Mouse (Mus musculus) heart, postnatal 0 days (tissue): ENCODE measurements around the gene Trim67. TPM values are rescaled to one million over a fixed set of nuclear protein-coding genes. Genes with fewer than 3 reads are reported as not detected.
A peak's percentile ranks its signal among the peaks of the same experiment; 100 is the strongest.

Source experiments
- ATAC-seq: fragments of 200-750 bp; cut with Nextera tagmentation; 2 replicates; pipeline ENCODE4 v1.8.0; 2017; ENCODE audit warnings: low read depth, moderate number of reproducible peaks, moderate library complexity; ENCODE audit not compliant: insufficient read depth
- DNase-seq: peaks from one replicate; pipeline ENCODE4 v3.0.0-alpha.2; 2016; ENCODE audit warnings: low spot score
- H3K27ac ChIP-seq: fragments of 300-500 bp; sonication (generic); 2 replicates; pipeline ENCODE4 v1.5.1; 2014; ENCODE audit warnings: low read depth, mild to moderate bottlenecking
- H3K27me3 ChIP-seq: fragments of 300-500 bp; sonication (generic); 2 replicates; pipeline ENCODE4 v1.6.1; 2014; ENCODE audit warnings: low read length, mixed read lengths; ENCODE audit not compliant: control insufficient read depth, insufficient read depth
- H3K36me3 ChIP-seq: fragments of 300-500 bp; sonication (generic); replicated peaks from 2 replicates; pipeline ENCODE4 v1.6.1; 2014; ENCODE audit warnings: low read length, mixed read lengths; ENCODE audit not compliant: control insufficient read depth, insufficient read depth
- H3K4me1 ChIP-seq: fragments of 300-500 bp; sonication (generic); 2 replicates; pipeline ENCODE4 v1.6.1; 2014; ENCODE audit warnings: antibody characterized with exemption; ENCODE audit not compliant: control insufficient read depth, insufficient read depth
- H3K4me2 ChIP-seq: fragments of 300-500 bp; sonication (generic); 2 replicates; pipeline ENCODE4 v1.6.1; 2014; ENCODE audit warnings: low read depth, mild to moderate bottlenecking, low read length, moderate library complexity
- H3K4me3 ChIP-seq: fragments of 300-500 bp; sonication (generic); 2 replicates; pipeline ENCODE4 v1.5.1; 2014; ENCODE audit warnings: low read depth, low read length
- H3K9ac ChIP-seq: fragments of 300-500 bp; sonication (generic); replicated peaks from 2 replicates; pipeline ENCODE4 v1.6.1; 2014; ENCODE audit warnings: low read depth, low read length, mixed read lengths
- H3K9me3 ChIP-seq: fragments of 300-500 bp; sonication (generic); replicated peaks from 2 replicates; pipeline ENCODE4 v1.6.1; 2016; ENCODE audit warnings: low read length; ENCODE audit not compliant: control insufficient read depth
- CTCF ChIP-seq: IDR thresholded peaks from 2 replicates; pipeline ENCODE4 v1.5.1; 2016; ENCODE audit warnings: antibody characterized with exemption, control low read depth, low read depth
- EP300 ChIP-seq: IDR thresholded peaks from 2 replicates; pipeline ENCODE4 v1.6.1; 2016; ENCODE audit warnings: antibody characterized with exemption, low read depth
- WGBS: fragments of 180-500 bp; shearing (Covaris S2); extraction: QIAGEN DNeasy Blood & Tissue Kit; methylation state at CpG from one replicate; pipeline ENCODE4 v1.1.7; 2014; 5-methylcytosine and 5-hydroxymethylcytosine counted together
- polyA plus RNA-seq: library from polyadenylated mRNA; unstranded; fragments of >200 nt; fragmentation: Nextera tagmentation; extraction: Ambion mirVana; gene quantifications from 2 replicates; pipeline ENCODE4 v1.2.1, GENCODE M21; 2015
- total RNA-seq: library from RNA; depleted of rRNA; stranded (reverse); fragments of >200 nt; gene quantifications from 2 replicates; pipeline ENCODE4 v1.2.3, GENCODE M21; 2014; ENCODE audit warnings: low replicate concordance

Trim67 gene
- total and polyA plus RNA-seq, 2 experiments from 2014 or later, result 0.07 to 0.08 TPM

DNA sequence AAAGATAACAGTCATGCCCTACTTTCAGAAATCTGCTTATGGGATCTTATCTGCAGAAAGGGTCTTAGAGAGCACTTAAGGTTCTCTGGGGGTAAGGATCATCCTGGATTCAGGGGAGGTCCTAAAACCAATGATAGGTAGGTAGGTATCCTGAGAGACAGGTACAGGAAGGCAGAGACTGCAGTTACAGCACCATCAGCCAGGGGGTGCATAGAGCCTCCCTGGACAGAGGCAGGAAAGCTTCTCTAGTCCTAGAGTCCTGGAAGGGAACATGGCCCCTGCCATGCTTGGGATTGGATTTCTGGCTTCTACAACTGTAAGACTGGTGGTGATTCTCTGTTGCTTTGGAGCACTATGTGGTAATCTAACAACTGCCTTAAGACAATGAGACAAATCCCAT, 66.6 kb downstream of the Trim67 start:
- TF ChIP-seq CTCF, result peak; percentile 51
- TF ChIP-seq EP300, result no peak
- Histone ChIP-seq H3K4me2 (no peak overlapping the region), H3K4me1 (peaks cover 24% of the 10 kb centered on the region), H3K4me3 (no peak overlapping the region), H3K9me3 (peaks cover 12% of the 10 kb centered on the region), H3K9ac (no peak overlapping the region), H3K36me3 (peaks cover 54% of the 10 kb centered on the region), H3K27ac (peak overlapping the region; percentile 91), H3K27me3 (no peaks in the 10 kb centered on the region)
- ATAC-seq, result no peak
- DNase-seq, result peak; percentile 20

DNA sequence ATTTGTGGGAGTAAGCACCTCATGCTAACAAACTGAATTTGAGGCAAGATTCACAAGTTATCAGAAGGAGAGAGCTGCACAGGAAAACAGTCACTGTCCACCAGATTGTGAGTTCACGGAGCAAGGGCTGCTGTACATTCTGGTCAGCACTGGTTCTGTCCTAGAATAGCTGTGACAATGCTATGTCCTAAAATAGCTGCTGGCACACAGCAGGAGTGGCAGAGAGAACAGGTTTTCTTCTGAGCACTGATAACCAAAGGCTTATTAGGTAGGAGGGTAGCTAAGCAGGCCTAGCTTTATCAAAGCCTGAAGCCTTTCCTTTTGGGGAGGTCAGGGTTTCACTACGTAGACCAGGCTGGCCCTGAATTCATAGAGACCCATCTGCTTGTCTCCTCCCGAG, 67.3 kb downstream of the Trim67 start:
- TF ChIP-seq CTCF (no peak), EP300 (0 out of 2 replicates have a peak, but pooled peaks have one; percentile 69)
- H3K4me1 ChIP-seq, result peaks cover 24% of the 10 kb centered on the region
- peaks cover 6% of the 10 kb centered on the region for H3K9me3 ChIP-seq
- peak; percentile 91 for DNase-seq
- H3K4me3 ChIP-seq, result no peak overlapping the region
- H3K27me3 ChIP-seq, result no peaks in the 10 kb centered on the region
- H3K27ac ChIP-seq, result peak overlapping the region; percentile 91
- peaks cover 47% of the 10 kb centered on the region for H3K36me3 ChIP-seq
- no peak overlapping the region for H3K9ac ChIP-seq
- no peak overlapping the region for H3K4me2 ChIP-seq
- peak; percentile 76 for ATAC-seq
- 31% methylated on average over 3 of the region's 3 CpGs for WGBS

DNA sequence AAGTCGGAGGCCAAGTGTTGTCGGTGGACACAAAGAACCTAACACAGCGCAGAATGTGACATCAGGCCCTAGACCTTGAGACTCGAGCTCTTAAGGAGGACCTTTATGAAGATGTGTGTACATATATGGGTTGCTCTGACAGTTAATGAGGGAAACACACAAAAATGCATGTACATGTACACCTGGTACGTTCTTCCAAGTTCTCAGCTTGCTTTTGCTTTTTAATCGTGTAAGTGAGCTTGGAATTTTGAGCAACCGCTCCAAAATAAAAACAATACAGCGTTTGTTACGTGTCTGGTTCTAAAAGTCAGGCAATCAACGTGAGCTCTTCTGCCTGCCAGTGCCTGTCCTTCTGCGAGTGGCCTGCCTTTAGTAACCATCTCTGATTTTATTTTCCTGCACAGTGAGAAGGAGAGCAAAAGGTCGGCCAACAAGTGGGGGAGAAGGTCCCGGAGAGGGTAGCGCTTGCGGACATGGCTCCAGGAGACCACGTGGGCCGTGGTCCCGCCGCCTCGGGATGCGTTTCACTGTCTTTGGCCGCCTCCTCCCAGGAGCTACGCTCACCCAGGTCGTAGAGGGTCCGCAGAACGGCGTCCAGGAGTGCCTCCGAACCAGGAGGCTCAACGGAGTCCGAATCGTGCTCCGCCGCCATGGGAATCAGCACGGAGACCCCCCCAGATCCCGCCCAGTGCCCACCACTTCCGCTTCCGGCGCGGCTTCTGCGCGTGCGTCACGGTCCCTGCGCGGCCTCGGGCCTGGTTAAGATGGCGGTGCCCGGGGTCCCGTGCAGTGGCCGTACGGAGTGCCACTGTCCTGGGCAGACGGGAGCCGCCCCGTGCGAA, 69.7 kb downstream of the Trim67 start, which contains the start of the genes Gnpat and 2810004N23Rik:
Gnpat (plus strand) TSS at position 713 of the 842 bp plus-strand sequence.
2810004N23Rik (minus strand) TSS at position 800 of the 842 bp plus-strand sequence.
- TF ChIP-seq EP300 (no peak), CTCF (no peak)
- no peaks in the 10 kb centered on the region for H3K9me3 ChIP-seq
- peak within 1 kb of the TSS; percentile 98 for H3K9ac ChIP-seq
- peaks cover 44% of the 10 kb centered on the region for H3K4me1 ChIP-seq
- H3K27me3 ChIP-seq, result no peaks in the 10 kb centered on the region
- ATAC-seq (peak; percentile 92), DNase-seq (peak; percentile 89)
- peak within 1 kb of the TSS; percentile 98 for H3K4me3 ChIP-seq
- peak within 1 kb of the TSS; percentile 77 for H3K4me2 ChIP-seq
- peaks cover 23% of the 10 kb centered on the region for H3K36me3 ChIP-seq
- peak within 1 kb of the TSS; percentile 98 for H3K27ac ChIP-seq
- WGBS, result 1% methylated on average over 54 of the region's 55 CpGs

DNA sequence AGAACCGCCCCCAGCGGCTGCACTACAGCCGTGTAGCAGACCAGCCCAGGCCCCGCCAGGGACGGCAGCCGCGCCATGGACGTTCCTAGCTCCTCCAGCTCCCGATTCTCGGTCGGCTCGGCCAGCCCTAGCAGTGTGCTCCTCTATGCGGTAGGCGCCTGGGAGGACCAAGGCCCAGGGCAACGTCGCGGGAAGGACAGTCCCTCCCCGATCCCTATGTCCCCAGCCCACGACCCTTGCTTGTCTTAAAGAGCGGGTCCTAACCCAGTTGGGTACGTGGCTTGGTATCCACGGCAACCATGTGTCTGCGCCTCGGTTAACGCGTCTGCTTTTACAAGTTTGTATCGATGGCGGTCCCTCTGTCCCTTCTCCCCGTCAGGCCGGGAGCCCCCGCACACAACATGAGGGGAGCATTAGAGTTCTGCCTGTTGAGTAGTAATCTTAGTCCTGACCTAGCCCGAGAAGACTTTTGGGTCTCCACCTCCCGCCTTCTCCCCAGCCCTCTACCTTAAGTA, 70.3 kb downstream of the Trim67 start:
- H3K27me3 ChIP-seq, result no peaks in the 10 kb centered on the region
- DNase-seq (peak; percentile 18), ATAC-seq (no peak)
- no peaks in the 10 kb centered on the region for H3K9me3 ChIP-seq
- peak overlapping the region; percentile 98 for H3K4me3 ChIP-seq
- peak overlapping the region; percentile 77 for H3K4me2 ChIP-seq
- under 1% methylated on average over 33 of the region's 33 CpGs for WGBS
- H3K36me3 ChIP-seq, result peaks cover 17% of the 10 kb centered on the region
- TF ChIP-seq EP300, result no peak
- no peak; the same call in 1 of the 2 replicates for TF ChIP-seq CTCF
- peaks cover 46% of the 10 kb centered on the region for H3K4me1 ChIP-seq
- peak overlapping the region; percentile 98 for H3K27ac ChIP-seq
- H3K9ac ChIP-seq, result peak overlapping the region; percentile 98

DNA sequence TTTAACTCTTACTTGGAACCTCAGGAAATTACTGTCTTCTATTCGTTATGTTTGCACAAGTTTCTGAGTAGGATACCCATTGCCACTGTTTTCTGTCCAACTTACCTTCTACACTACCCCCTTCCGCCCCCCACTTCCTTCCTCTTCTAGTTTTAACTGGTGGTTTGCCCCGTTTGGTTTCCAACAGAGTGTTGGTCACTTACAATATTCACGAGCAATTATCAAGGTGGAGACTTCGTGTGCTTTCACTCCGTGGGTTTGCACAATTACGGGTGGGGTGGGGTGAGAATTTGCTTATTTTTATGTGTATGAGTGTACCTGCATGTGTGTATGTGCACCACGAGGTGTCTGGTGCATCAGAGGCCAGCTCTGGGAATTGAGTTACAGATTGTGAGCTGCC, 70.8 kb downstream of the Trim67 start:
- no peak for TF ChIP-seq EP300
- no peak for TF ChIP-seq CTCF
- peaks cover 44% of the 10 kb centered on the region for H3K4me1 ChIP-seq
- H3K9me3 ChIP-seq, result no peaks in the 10 kb centered on the region
- DNase-seq (no peak), ATAC-seq (no peak)
- no peaks in the 10 kb centered on the region for H3K27me3 ChIP-seq
- WGBS, result 13% methylated on average over 8 of the region's 8 CpGs
- peak overlapping the region; percentile 98 for H3K9ac ChIP-seq
- peaks cover 13% of the 10 kb centered on the region for H3K36me3 ChIP-seq
- H3K4me2 ChIP-seq, result peak overlapping the region; percentile 77
- H3K27ac ChIP-seq, result peak overlapping the region; percentile 98
- peak overlapping the region; percentile 98 for H3K4me3 ChIP-seq
